Mouse (Mus musculus) ES-E14 (cell line): ENCODE measurements around the gene Usp15.

Experiments used
- MAFK ChIP-seq: IDR thresholded peaks from 2 replicates; pipeline ENCODE4 v1.6.1; 2014; ENCODE audit warnings: mild to moderate bottlenecking, low read depth, low read length, inconsistent platforms; ENCODE audit not compliant: insufficient read depth
- ZNF384 ChIP-seq: IDR thresholded peaks from 2 replicates; pipeline ENCODE4 v1.6.1; 2012; ENCODE audit warnings: low read depth, low read length, inconsistent platforms

- TF ChIP-seq ZNF384 (no peak), MAFK (no peak)
Measured at GRCm38 (mm10) chr10:123131487-123131886, 65.3 kb downstream of the Usp15 start.
